Mouse (Mus musculus): ENCODE results near the gene Morc2a. TPM values are rescaled to one million over a fixed set of nuclear protein-coding genes. Genes with fewer than 3 reads are reported as not detected.

The Morc2a gene
- total RNA-seq, 4 experiments from 2014 or later: 17.1 to 23.4 (median 19.6) TPM

DNA sequence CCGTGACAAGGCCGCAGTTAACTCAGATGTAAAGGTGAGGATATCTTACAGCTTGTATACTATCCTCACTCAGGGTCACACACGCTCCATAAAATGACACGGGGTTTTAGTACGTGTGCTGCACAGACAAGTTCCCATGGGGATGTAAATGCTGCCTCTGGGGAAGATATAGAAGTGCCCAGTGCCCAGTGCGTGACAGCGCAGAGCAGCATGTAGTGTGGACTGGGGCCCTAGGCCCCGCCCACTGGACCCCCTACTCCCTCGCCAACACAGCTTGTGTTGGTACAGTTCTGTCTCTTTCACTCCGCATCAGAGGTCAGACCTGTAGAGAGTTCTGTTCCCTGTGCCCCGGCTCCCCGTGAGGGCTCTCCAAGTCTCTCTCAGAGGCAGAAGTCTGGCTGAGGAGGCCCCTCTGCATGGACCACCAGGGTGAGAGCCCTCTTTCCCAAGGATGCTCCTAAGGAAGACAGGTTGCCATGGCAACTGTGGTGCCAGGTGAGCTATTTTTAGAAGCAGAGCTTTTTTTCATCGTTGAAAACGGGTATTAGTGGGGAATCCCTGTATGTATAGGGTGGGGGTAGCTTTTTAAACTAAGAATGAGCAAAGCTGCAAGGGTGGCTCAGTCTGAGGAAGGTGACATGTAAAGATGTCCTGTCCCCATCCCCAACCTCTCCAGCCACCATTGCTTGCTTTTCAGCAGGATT lies 85.1 kb downstream of the Morc2a start:
- DNase-seq (ENCODE audit: low spot score in 2 of 2): no peak

GRCm38 (mm10) chr11:3735715-3736114 lies 86.7 kb downstream of the Morc2a start:
- no peak for DNase-seq (ENCODE audit: low spot score in 2 of 2)

DNA sequence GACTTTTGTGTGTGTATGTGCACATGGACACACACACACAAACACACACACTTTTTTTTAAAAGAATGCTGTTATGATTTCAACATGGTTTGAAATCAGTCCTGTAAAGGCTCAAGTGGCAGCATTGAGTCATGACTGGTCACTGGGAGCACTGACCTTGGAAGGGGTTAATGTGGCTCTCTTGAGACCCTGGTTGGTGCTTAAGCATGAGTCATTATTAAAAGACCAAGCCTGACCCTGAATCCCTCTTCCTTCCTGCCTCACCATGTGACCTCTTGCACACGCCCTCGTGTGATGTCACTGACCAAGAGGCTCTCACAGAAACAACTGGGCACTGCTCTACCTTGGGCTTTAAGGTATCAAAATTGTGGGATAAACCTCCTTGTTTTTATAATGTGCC lies 89.8 kb downstream of the Morc2a start:
- DNase-seq (ENCODE audit: low spot score in 2 of 2): no peak

Other genes starting within 250 kb of the Morc2a start
- gene Limk2, start 240.0 kb upstream of the Morc2a start, total RNA-seq (2022): 10 to 100 TPM; 10.9 to 12.5 (median 11.9) TPM
- gene Rnf185, start 196.8 kb upstream of the Morc2a start, total RNA-seq (2022): 10 to 100 TPM; 15.4 to 23.1 (median 16.3) TPM
- not detected for gene Pla2g3, start 160.9 kb upstream of the Morc2a start, total RNA-seq (2022)
- gene Inpp5j, start 144.4 kb upstream of the Morc2a start, total RNA-seq (2022): 1 to 10 TPM; 1.3 to 2.4 (median 1.7) TPM
- gene Selenom, start 134.5 kb upstream of the Morc2a start, total RNA-seq (2022): 10 to 100 TPM in 2 of 4 experiments, 1 to 10 TPM in 2; 8.9 to 17.6 (median 13.5) TPM
- 10 to 100 TPM; 64.6 to 81.5 (median 69.0) TPM for gene Smtn, start 108.6 kb upstream of the Morc2a start, total RNA-seq (2022)
- 1 to 10 TPM in 2 of 4 experiments, under 1 TPM in 2; 0.75 to 1.6 (median 1.0) TPM for gene Osbp2, start 214.7 kb downstream of the Morc2a start, total RNA-seq (2022)
- gene 4921536K21Rik, start 245.9 kb downstream of the Morc2a start, total RNA-seq (2022): under 1 TPM; 0.11 to 0.36 (median 0.15) TPM
- 10 to 100 TPM in 3 of 4 experiments, 1 to 10 TPM in 1; 7.3 to 18.4 (median 14.0) TPM for gene Dusp18, start 246.0 kb downstream of the Morc2a start, total RNA-seq (2022)

Measured in gastrocnemius, adult 8-10 months (tissue).